ENCODE assay signal across 13 mouse cellular contexts in the genomic region with DNA sequence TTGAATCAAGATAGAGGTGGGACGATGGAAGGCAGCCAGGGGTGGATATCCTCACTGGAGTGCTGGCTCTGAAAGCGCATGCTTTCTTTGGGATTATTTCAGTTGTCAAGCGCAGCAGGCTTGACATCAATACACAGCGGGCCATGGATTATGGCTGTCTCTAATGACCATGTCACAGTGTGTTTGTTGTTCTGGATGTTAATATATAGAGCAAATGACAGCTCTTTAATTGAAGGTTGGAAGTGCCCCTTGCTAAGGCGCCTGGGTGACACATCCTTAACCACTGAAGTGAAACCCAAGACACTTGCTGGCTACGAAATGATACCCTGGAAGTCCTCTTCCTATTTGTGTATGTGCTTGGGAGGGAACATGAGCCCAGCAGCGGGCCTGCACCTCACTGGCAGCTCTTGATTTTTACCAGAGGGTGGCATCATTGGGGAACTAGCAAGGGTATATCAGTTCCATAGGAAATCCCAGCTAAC.
DNase-seq lines count a peak whose midpoint lies in the region; ATAC-seq and TF ChIP-seq lines count a peak whose summit lies in the region.
"Had no signal": no experiment of that assay in that cellular context is flagged by ENCODE, and none has a peak within 500 bp of the region (broad histone marks: within the 10 kb centered on the region; RNA-seq: fewer than 3 reads in every experiment).

No protein-coding gene starts in this region.

- no peak overlapping the region for H3K4me3 ChIP-seq in kidney, embryonic 16.5 days (ENCODE audit: low read length)
- H3K4me3 ChIP-seq in neural tube, embryonic 12.5 days, result no peak overlapping the region
- no peak overlapping the region for H3K4me3 ChIP-seq in neural tube, embryonic 15.5 days (replicated peaks)
- H3K4me3 ChIP-seq in stomach, postnatal 0 days (ENCODE audit: low read depth, low read length), result no peak overlapping the region
- H3K4me3 ChIP-seq: heart, embryonic 15.5 days had no signal

- no peaks in the 10 kb centered on the region for H3K4me1 ChIP-seq in kidney, embryonic 16.5 days (ENCODE audit: insufficient read depth, low read length)
- no peaks in the 10 kb centered on the region for H3K4me1 ChIP-seq in neural tube, embryonic 12.5 days
- H3K4me1 ChIP-seq in neural tube, embryonic 15.5 days, result no peaks in the 10 kb centered on the region
- H3K4me1 ChIP-seq in stomach, postnatal 0 days (replicated peaks; ENCODE audit: control insufficient read depth, insufficient read depth), result no peaks in the 10 kb centered on the region
- H3K4me1 ChIP-seq: heart, embryonic 15.5 days had no signal

- H3K36me3 ChIP-seq in kidney, embryonic 16.5 days (ENCODE audit: insufficient read depth, low read length), result no peaks in the 10 kb centered on the region
- no peaks in the 10 kb centered on the region for H3K36me3 ChIP-seq in neural tube, embryonic 12.5 days
- no peaks in the 10 kb centered on the region for H3K36me3 ChIP-seq in neural tube, embryonic 15.5 days
- H3K36me3 ChIP-seq in stomach, postnatal 0 days (ENCODE audit: control insufficient read depth, insufficient read depth, low read length), result no peaks in the 10 kb centered on the region
- H3K36me3 ChIP-seq: heart, embryonic 15.5 days had no signal

- TF ChIP-seq EP300 in stomach, postnatal 0 days (optimal IDR thresholded peaks at IDR 0.05), result no peak

- WGBS in kidney, embryonic 16.5 days, result 30% methylated on average over 7 of the region's 7 CpGs
- 38% methylated on average over 7 of the region's 7 CpGs for WGBS in neural tube, embryonic 12.5 days
- WGBS in neural tube, embryonic 15.5 days, result 37% methylated on average over 7 of the region's 7 CpGs
- WGBS in stomach, postnatal 0 days, result 81% methylated on average over 7 of the region's 7 CpGs

- peak; percentile 59; the same call in 1 of the 2 replicates for ATAC-seq in kidney, embryonic 16.5 days (ENCODE audit: low FRiP score, low TSS enrichment)
- ATAC-seq in neural tube, embryonic 12.5 days (ENCODE audit: low FRiP score, low read depth), result peak; percentile 50; the same call in 1 of the 2 replicates
- no peak; the same call in 1 of the 2 replicates for ATAC-seq in neural tube, embryonic 15.5 days (ENCODE audit: low FRiP score)
- ATAC-seq in stomach, postnatal 0 days (ENCODE audit: low FRiP score, low TSS enrichment), result no peak
- ATAC-seq: liver, postnatal 0 days had no signal

- no peak overlapping the region for H3K9ac ChIP-seq in kidney, embryonic 16.5 days (replicated peaks; ENCODE audit: low read length)
- no peak overlapping the region for H3K9ac ChIP-seq in neural tube, embryonic 12.5 days
- no peak overlapping the region for H3K9ac ChIP-seq in neural tube, embryonic 15.5 days (replicated peaks)
- no peak overlapping the region for H3K9ac ChIP-seq in stomach, postnatal 0 days (ENCODE audit: low read length)
- H3K9ac ChIP-seq: heart, embryonic 15.5 days; liver, postnatal 0 days had no signal

- H3K4me2 ChIP-seq in kidney, embryonic 16.5 days (replicated peaks; ENCODE audit: low read depth, low read length), result no peak overlapping the region
- H3K4me2 ChIP-seq in neural tube, embryonic 12.5 days (replicated peaks), result no peak overlapping the region
- H3K4me2 ChIP-seq in neural tube, embryonic 15.5 days, result no peak overlapping the region
- H3K4me2 ChIP-seq in stomach, postnatal 0 days (replicated peaks; ENCODE audit: low read depth), result no peak overlapping the region
- H3K4me2 ChIP-seq: heart, embryonic 15.5 days had no signal

- no peak overlapping the region for H3K27ac ChIP-seq in kidney, embryonic 16.5 days (ENCODE audit: low read length)
- no peak overlapping the region for H3K27ac ChIP-seq in neural tube, embryonic 12.5 days
- H3K27ac ChIP-seq in neural tube, embryonic 15.5 days (replicated peaks), result no peak overlapping the region
- H3K27ac ChIP-seq in stomach, postnatal 0 days (replicated peaks), result no peak overlapping the region
- H3K27ac ChIP-seq: heart, embryonic 15.5 days had no signal

- H3K9me3 ChIP-seq in kidney, embryonic 16.5 days (ENCODE audit: low read length), result no peaks in the 10 kb centered on the region
- H3K9me3 ChIP-seq in neural tube, embryonic 12.5 days, result no peaks in the 10 kb centered on the region
- H3K9me3 ChIP-seq in neural tube, embryonic 15.5 days (replicated peaks), result no peaks in the 10 kb centered on the region
- no peaks in the 10 kb centered on the region for H3K9me3 ChIP-seq in stomach, postnatal 0 days (ENCODE audit: control insufficient read depth, low read length)
- H3K9me3 ChIP-seq: heart, embryonic 15.5 days had no signal

- TF ChIP-seq CTCF in stomach, postnatal 0 days (IDR thresholded peaks at IDR 0.05; ENCODE audit: low read depth), result peak; percentile 54

- peak; percentile 19 for DNase-seq in embryo, embryonic 10.5 days (ENCODE audit: low spot score)
- DNase-seq in embryo, embryonic 9.5 days (ENCODE audit: extremely low spot score), result no peak
- no peak for DNase-seq in kidney, adult 9 months
- no peak for DNase-seq in stomach, postnatal 0 days (ENCODE audit: low spot score)
- DNase-seq in gastrocnemius, adult 8-10 months (ENCODE audit: low spot score in 2 of 2), result no peak
- DNase-seq: adrenal gland, postnatal 14 days; liver, postnatal 0 days; right cerebral cortex, adult 18-20 months; thymus, postnatal 4 days had no signal

- no peaks in the 10 kb centered on the region for H3K27me3 ChIP-seq in kidney, embryonic 16.5 days (ENCODE audit: insufficient read depth, low read length)
- H3K27me3 ChIP-seq in neural tube, embryonic 12.5 days (replicated peaks), result no peaks in the 10 kb centered on the region
- H3K27me3 ChIP-seq in neural tube, embryonic 15.5 days (replicated peaks), result no peaks in the 10 kb centered on the region; the same call in 1 of the 2 replicates
- no peaks in the 10 kb centered on the region for H3K27me3 ChIP-seq in stomach, postnatal 0 days (ENCODE audit: control insufficient read depth, insufficient read depth, low read length)
- H3K27me3 ChIP-seq: heart, embryonic 15.5 days had no signal

Comparison
In these comparisons a context has a peak if more than half of its experiments do, and no peak if none do; other contexts are left out.
1. ATAC-seq: peak in kidney, embryonic 16.5 days (single experiment) and neural tube, embryonic 12.5 days (single experiment); none in neural tube, embryonic 15.5 days (single experiment) and stomach, postnatal 0 days (single experiment).